Mouse (Mus musculus) heart, embryonic 15.5 days (tissue): Measurements from ENCODE around the gene Olfr926. TPM values are rescaled to one million over a fixed set of nuclear protein-coding genes. Genes with fewer than 3 reads are reported as not detected.
A peak's percentile ranks its signal among the peaks of the same experiment; 100 is the strongest.
"Not testable (repeated sequence)": the region's sequence is repeated elsewhere in the genome, so short reads cannot be mapped to it uniquely, and the experiment has no call there.

Experiments used
- ATAC-seq: fragments of 200-750 bp; cut with Nextera tagmentation; replicated peaks from 2 replicates; pipeline ENCODE4 v1.8.0; 2017; ENCODE audit warnings: low read depth, moderate TSS enrichment; ENCODE audit not compliant: insufficient number of reproducible peaks, insufficient read depth, low FRiP score
- H3K27ac ChIP-seq: fragments of 300-500 bp; sonication (generic); 2 replicates; pipeline ENCODE4 v1.5.1; 2015; ENCODE audit warnings: mild to moderate bottlenecking, inconsistent platforms
- H3K27me3 ChIP-seq: fragments of 300-500 bp; sonication (generic); 2 replicates; pipeline ENCODE4 v1.6.1; 2015; ENCODE audit warnings: inconsistent platforms
- H3K36me3 ChIP-seq: fragments of 300-500 bp; sonication (generic); 2 replicates; pipeline ENCODE4 v1.6.1; 2015; ENCODE audit warnings: mild to moderate bottlenecking, inconsistent platforms
- H3K4me1 ChIP-seq: fragments of 300-500 bp; sonication (generic); replicated peaks from 2 replicates; pipeline ENCODE4 v1.6.1; 2015; ENCODE audit warnings: inconsistent platforms
- H3K4me2 ChIP-seq: fragments of 300-500 bp; sonication (generic); 2 replicates; pipeline ENCODE4 v1.6.1; 2015; ENCODE audit warnings: inconsistent platforms, mild to moderate bottlenecking, moderate library complexity
- H3K4me3 ChIP-seq: fragments of 300-500 bp; sonication (generic); 2 replicates; pipeline ENCODE4 v1.5.1; 2015; ENCODE audit warnings: mild to moderate bottlenecking, inconsistent platforms
- H3K9ac ChIP-seq: fragments of 300-500 bp; sonication (generic); 2 replicates; pipeline ENCODE4 v1.6.1; 2015; ENCODE audit warnings: mild to moderate bottlenecking, inconsistent platforms
- H3K9me3 ChIP-seq: fragments of 300-500 bp; sonication (generic); replicated peaks from 2 replicates; pipeline ENCODE4 v1.6.1; 2016; ENCODE audit warnings: inconsistent platforms
- WGBS: fragments of 180-500 bp; shearing (Covaris S2); methylation state at CpG from one replicate; pipeline ENCODE4 v1.1.7; 2015; ENCODE audit warnings: mixed read lengths; 5-methylcytosine and 5-hydroxymethylcytosine counted together
- polyA plus RNA-seq: library from polyadenylated mRNA; unstranded; fragments of >200 nt; fragmentation: Nextera tagmentation; extraction: Ambion mirVana; gene quantifications from 2 replicates; pipeline ENCODE4 v1.2.1, GENCODE M21; 2015

Olfr926 gene
- polyA plus RNA-seq: not detected in 2 replicates

DNA sequence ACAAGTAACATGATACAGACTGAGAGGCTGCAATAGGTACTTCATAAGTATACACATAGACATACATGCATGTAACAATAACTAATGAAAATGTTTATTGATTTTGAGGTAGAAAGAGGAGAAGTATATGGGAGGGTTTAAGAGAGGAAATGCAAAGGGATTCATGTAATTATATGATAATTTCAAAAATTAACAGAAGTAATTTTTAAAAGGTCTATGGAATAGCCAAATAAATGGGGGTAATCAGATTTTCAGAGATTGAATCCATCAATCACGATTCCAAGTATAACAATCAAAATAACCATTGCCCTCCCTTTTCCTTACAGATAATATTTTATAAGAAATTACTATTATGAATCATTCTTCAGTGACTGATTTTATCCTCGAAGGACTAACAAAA lies at the start of gene Olfr926:
Olfr926 (plus strand) TSS at position 301 of the 400 bp plus-strand sequence.
- 79% methylated on average over 2 of the region's 2 CpGs for WGBS

DNA sequence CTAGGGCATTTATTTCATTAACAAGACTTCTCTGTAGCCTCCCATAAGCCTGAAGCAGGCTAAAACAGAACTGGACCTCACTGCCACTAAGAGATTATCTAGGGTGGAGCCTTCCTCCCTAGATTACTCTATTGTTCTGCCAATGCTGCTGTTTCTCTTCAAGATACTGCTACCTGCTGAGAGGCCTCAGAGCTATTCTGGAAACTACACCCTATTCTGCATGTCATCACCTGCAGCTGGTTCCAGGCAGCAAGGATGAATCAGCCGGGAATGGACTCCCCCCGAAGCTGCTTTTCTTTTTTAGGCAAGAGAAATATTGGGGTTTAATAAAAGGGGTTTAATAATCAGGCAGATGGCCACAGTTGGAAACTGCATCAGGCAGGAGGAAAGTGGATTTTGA lies 43.9 kb upstream of the Olfr926 start:
- no peak for ATAC-seq
- no peak overlapping the region for H3K27ac ChIP-seq
- peak overlapping the region; percentile 13; the same call in 1 of the 2 replicates for H3K4me2 ChIP-seq
- H3K9me3 ChIP-seq: no peaks in the 10 kb centered on the region
- H3K9ac ChIP-seq: no peak overlapping the region
- H3K36me3 ChIP-seq: no peaks in the 10 kb centered on the region
- H3K27me3 ChIP-seq: no peaks in the 10 kb centered on the region
- peaks cover 3% of the 10 kb centered on the region; the same call in 1 of the 2 replicates for H3K4me1 ChIP-seq
- H3K4me3 ChIP-seq: no peak overlapping the region
- WGBS: 28% methylated on average over 2 of the region's 2 CpGs

More for the DNA sequence above, at the start of gene Olfr926:
- no peaks in the 10 kb centered on the region for H3K9me3 ChIP-seq
- no peaks in the 10 kb centered on the region for H3K27me3 ChIP-seq
- no peak within 1 kb of the TSS for H3K4me2 ChIP-seq
- no peaks in the 10 kb centered on the region for H3K4me1 ChIP-seq
- no peak within 1 kb of the TSS for H3K9ac ChIP-seq
- ATAC-seq: no peak
- H3K36me3 ChIP-seq: no peaks in the 10 kb centered on the region
- no peak within 1 kb of the TSS for H3K27ac ChIP-seq
- no peak within 1 kb of the TSS for H3K4me3 ChIP-seq

DNA sequence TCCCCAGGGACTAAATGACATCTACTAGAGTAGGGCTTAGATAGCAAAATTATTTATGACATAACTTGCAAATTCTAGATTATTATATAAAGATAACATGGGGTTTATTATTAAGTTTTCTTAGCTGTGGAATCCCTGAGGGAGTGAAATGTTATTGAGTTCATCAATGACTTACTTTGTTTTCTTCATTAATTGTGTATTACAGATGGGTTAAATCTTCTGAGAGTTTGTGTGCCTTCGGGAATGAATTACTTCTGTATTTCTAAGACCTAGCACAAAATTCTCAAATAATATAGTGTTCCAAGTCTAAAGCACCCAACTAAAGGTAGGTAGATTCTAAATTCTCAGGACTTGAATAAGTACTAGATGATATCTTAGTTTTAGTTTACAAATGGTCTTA lies 32.8 kb upstream of the Olfr926 start, which contains the start of gene Olfr924:
Olfr924 (plus strand) TSS at position 301 of the 400 bp plus-strand sequence.
- H3K27ac ChIP-seq: no peak within 1 kb of the TSS
- H3K27me3 ChIP-seq: no peaks in the 10 kb centered on the region
- no peaks in the 10 kb centered on the region for H3K4me1 ChIP-seq
- H3K4me3 ChIP-seq: no peak within 1 kb of the TSS
- H3K9ac ChIP-seq: no peak within 1 kb of the TSS
- no peaks in the 10 kb centered on the region for H3K36me3 ChIP-seq
- no peak for ATAC-seq
- no peaks in the 10 kb centered on the region for H3K9me3 ChIP-seq
- WGBS: 86% methylated on average over 1 of the region's 1 CpGs
- no peak within 1 kb of the TSS for H3K4me2 ChIP-seq

DNA sequence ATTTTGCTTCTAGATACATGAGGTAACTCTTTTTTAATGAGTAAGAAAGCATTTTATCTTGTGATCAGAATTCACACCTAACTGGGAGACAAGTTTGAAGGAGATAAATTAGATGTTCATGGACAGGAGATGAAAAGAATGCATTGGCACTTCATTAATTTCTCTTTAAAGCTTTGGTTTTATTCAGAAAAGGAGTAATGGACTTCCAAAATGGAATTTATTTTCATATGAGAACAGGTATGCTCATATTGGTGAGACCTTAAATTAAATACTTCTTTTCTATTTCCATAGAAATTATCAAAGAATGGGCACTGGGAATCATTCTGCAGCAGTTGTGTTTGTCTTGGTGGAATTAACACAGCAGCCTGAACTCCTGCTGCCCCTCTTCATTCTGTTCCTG lies 22.2 kb upstream of the Olfr926 start, which contains the start of gene Olfr26:
Olfr26 (plus strand) TSS at position 301 of the 400 bp plus-strand sequence.
- H3K36me3 ChIP-seq: no peaks in the 10 kb centered on the region
- H3K4me2 ChIP-seq: no peak within 1 kb of the TSS
- no peaks in the 10 kb centered on the region for H3K27me3 ChIP-seq
- no peak for ATAC-seq
- H3K4me1 ChIP-seq: no peaks in the 10 kb centered on the region
- no peak within 1 kb of the TSS for H3K4me3 ChIP-seq
- no peak within 1 kb of the TSS for H3K27ac ChIP-seq
- no peak within 1 kb of the TSS for H3K9ac ChIP-seq
- H3K9me3 ChIP-seq: no peaks in the 10 kb centered on the region

DNA sequence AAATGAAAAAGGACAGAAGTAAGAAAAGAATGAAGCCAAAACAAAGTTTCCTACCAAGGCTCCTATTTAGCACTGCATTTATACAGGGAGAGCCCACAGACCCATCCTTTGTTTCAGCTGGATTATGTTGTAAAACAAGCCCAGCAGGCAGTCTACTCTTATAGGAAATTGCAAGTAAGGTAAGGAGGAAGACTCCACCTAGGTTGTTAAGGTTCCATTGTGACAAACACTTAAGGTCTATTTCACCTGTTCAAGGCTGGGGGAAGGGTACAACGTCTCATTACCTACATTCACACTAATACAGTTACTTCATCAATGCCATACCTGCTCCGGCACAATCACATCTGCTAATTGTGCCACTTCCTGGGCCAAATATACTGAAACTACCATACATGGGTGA lies 2.0 kb upstream of the Olfr926 start:
- not testable (repeated sequence) for H3K9me3 ChIP-seq, H3K27me3 ChIP-seq, H3K36me3 ChIP-seq, H3K27ac ChIP-seq, H3K9ac ChIP-seq, H3K4me1 ChIP-seq, ATAC-seq, H3K4me3 ChIP-seq, H3K4me2 ChIP-seq
- 66% methylated on average over 2 of the region's 2 CpGs for WGBS

Other genes with a start within 250 kb of the Olfr926 start
- gene Olfr916, start 217.3 kb upstream of the Olfr926 start, polyA plus RNA-seq: not detected in 2 replicates
- gene Olfr917, start 211.3 kb upstream of the Olfr926 start, polyA plus RNA-seq: not detected in 2 replicates
- gene Olfr918, start 202.5 kb upstream of the Olfr926 start, polyA plus RNA-seq: not detected in 2 replicates
- not detected in 2 replicates for gene Olfr919, start 173.5 kb upstream of the Olfr926 start, polyA plus RNA-seq
- 19.8 and 24.0 TPM in 2 replicates for gene Vwa5a, start 158.9 kb upstream of the Olfr926 start, polyA plus RNA-seq
- gene Olfr920, start 124.8 kb upstream of the Olfr926 start, polyA plus RNA-seq: 0.03 TPM in 1 of 2 replicates, not detected in the other
- not detected in 2 replicates for gene Olfr921, start 104.1 kb upstream of the Olfr926 start, polyA plus RNA-seq
- gene Olfr922, start 62.5 kb upstream of the Olfr926 start, polyA plus RNA-seq: not detected in 2 replicates
- gene Olfr923, start 50.6 kb upstream of the Olfr926 start, polyA plus RNA-seq: not detected in 2 replicates
- not detected in 2 replicates for gene Olfr924, start 32.7 kb upstream of the Olfr926 start, polyA plus RNA-seq
- gene Olfr26, start 22.1 kb upstream of the Olfr926 start, polyA plus RNA-seq: not detected in 2 replicates
- not detected in 2 replicates for gene Olfr930, start 52.7 kb downstream of the Olfr926 start, polyA plus RNA-seq
- not detected in 2 replicates for gene Olfr933, start 95.2 kb downstream of the Olfr926 start, polyA plus RNA-seq
- gene Olfr934, start 111.2 kb downstream of the Olfr926 start, polyA plus RNA-seq: not detected in 2 replicates
- gene Olfr935, start 122.6 kb downstream of the Olfr926 start, polyA plus RNA-seq: not detected in 2 replicates
- gene Olfr146, start 146.3 kb downstream of the Olfr926 start, polyA plus RNA-seq: not detected in 2 replicates
- not detected in 2 replicates for gene Olfr937, start 187.8 kb downstream of the Olfr926 start, polyA plus RNA-seq
- gene Olfr938, start 201.8 kb downstream of the Olfr926 start, polyA plus RNA-seq: not detected in 2 replicates